Mouse (Mus musculus) retina, postnatal 7 days (tissue): Measurements from ENCODE around the gene Mrpl55.

ENCODE experiments used
- DNase-seq: peaks from one replicate; pipeline ENCODE4 v3.0.0-alpha.2; 2012; ENCODE audit warnings: low read depth, low spot score

Mrpl55 gene

DNA sequence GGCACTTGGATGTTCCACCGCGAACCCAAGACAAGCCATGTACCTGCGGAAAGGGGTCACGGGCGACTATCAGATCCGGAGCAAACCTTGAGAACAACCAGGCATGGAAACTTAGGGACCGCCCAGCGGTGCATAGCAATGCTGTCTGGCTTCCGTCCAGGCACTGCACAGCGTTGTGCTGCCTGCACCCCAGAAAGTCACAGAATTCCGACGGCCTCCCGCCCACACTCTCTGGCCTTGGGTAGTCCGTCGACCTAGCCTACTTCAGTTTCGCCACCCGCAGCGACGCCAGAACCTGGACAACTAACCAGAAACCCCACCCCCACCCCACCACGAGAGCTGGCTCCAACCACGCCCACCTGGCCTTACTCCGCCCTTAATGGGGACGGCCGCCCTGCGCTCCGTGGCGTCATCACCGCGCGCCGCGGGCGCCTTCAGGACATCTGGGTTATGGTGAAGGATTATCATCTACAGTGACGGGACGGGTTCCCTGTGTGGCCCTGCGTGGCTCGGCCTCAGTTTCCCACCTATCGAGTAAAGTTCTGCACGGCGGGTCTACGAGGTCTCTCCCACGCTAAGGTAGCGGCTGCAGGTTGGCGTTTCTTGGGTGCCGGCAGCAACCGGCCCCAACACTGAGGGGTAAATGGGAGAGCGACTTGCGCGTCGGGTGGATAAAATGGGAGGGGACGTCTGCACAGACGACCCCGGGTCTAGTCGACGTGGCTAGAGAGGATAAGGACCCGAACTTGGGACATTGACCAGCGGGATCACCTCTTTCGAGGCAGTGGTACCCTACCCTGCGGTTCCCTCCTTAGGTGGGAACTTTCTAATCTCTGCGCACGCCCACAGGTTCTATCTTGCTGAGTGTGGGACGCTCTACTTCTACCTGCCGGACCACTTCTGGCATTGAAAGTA lies at the start of gene Mrpl55:
Gene Mrpl55 (plus strand): TSS at position 406 of the 915 bp plus-strand sequence.
- peak; percentile 90 for DNase-seq

DNA sequence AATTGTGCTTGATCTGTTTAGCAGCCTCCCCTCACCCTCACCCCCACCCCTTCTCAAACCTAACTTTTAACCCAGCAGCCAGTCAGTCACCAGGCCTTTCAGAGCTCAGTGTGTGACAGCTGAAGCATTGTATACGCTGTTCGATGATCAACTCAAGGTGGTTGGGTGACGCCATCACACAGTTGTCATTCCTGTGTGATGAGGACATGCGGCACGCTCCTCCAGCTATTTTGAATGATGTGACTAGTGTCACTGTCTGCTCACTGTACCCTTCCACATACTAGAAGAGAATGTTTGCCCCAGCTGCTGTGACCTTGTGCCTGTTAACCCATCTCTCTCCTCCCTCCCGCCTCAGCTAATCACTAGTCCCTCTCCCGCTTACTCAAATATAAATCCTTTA lies 48.1 kb upstream of the Mrpl55 start:
- DNase-seq: no peak

- no peak for DNase-seq
Measured at GRCm38 (mm10) chr11:59155900-59156299, 46.4 kb upstream of the Mrpl55 start.

DNA sequence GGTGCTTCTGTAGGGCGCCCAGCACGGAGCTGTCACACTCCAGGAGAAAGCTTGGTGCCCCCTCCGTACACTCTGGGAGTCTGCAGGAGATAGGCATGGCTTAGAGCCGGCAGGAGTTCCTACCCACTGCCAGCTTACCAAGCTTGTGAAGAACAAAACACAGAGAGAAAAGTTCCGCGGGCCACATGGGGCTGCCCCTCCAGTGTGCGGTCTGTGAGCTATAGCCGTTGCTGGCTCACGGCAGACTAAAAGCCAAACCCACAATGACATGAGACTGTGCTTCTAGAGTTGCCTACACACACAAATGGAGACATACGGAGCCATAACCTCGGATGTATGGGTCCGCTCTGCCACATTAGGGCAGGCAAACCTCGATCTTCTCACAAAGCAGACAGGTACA lies 43.2 kb upstream of the Mrpl55 start:
- DNase-seq: no peak

DNA sequence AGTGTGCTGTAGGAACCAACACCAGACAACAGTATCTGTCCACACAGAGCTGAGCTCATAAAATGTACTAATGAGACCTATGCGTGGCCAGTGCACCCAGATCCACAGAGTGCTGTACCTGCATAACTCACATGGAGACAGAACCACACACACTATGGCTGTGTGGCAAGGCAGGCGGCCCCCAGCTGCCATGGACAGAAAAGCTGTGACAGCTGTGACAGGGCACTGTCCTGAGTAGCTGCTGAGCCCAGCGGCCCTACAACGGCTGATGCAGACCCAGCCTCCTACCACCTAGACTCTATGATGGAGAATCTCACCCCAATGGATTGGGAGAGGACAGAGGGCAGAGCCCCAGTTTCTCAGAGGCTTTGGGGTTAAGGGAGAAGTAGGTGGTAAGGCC lies 42.7 kb upstream of the Mrpl55 start:
- DNase-seq: no peak

- no peak for DNase-seq
Measured at GRCm38 (mm10) chr11:59161398-59161797, 40.9 kb upstream of the Mrpl55 start.

DNA sequence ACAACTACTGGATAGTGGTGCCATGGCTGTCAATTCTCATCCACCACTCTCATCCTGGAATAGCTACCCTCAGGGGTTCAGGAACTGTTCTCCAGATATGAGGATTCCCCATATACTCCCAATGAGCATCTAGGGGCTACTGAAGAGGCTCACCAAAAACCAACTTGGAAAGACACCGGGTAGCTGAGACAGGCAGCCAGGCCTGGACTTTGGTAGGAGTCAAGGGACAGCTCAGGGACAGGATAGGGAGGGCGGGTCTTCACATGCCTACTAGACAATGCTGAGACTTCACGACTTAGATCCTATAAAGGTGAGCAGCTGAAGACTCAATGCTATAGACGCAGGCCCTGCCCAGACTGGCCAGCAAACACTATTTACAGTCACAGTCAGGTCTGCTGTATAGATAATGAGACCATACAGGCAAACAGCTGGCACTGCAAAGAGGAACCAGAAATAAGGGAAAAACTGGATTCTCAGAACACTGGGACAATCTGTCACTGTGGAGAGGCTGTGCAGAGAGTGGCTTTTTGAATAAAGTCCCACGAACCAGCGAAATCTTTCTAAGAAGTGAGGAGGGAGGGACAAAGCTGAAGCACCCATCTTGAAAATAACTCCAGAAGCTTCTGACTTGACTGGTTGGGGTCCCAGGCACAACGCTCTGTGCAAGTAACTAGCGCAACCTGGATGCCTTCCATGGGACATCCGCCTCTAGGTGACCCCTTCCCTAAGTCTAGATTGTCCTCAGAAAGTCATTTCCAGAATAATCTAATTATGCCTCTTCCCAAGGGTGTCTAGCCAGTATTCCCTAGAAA lies 39.6 kb upstream of the Mrpl55 start:
- no peak for DNase-seq

DNA sequence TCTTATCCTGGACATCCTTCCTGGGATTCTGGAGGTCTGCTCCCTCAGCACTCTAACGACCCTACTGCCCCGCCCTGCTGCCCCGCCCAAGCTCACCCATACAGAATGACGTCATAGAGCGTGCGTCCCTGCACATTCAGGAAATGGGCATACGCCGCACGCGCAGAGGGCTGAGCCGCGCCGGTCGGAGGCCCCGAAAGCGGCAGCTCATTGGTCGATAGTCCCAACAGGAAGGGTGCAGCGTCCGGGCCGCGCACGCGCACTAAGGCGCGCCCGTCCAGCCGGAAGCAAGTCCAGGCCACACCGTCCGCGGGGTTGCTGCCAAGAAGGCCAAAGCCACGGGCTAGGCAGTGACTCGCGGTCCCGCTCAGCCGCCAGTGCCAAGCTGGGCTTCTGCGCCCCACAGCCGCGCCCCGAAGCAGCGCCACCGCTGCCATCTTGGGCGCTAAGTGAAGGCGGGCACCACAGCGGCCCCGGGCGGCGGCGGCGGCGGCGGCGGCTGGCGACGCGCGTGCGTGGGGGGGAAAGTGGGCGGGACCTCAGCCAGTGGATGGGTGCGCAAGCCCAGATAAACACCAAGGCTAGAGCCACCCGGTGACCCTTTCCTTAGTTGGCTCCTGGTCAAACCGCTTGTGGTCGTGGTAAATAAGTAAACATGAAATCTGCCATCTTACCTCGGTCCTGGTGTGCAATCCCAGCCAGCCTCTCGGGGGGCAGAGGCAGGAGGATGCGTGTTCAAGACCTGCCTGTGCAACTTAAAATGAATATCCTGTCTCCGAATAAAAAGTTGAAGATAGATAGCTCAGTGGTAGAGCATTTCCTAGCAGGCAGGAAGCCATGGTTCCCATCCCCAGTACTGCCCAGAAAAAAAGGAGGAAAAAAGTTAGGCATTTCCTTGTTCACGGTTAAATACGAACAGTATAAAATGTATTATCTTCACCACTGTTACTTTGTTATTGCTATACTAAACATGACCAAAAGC lies 38.7 kb upstream of the Mrpl55 start, which contains the start of gene Iba57:
Gene Iba57 (minus strand): TSS at position 485 of the 982 bp plus-strand sequence.
- DNase-seq: peak; percentile 94

GRCm38 (mm10) chr11:59164384-59164783 lies 37.9 kb upstream of the Mrpl55 start:
- DNase-seq: no peak

- DNase-seq: no peak
Measured at GRCm38 (mm10) chr11:59165616-59166241, 36.6 kb upstream of the Mrpl55 start.

- DNase-seq: no peak
Measured at GRCm38 (mm10) chr11:59169807-59170206, 32.5 kb upstream of the Mrpl55 start.

DNA sequence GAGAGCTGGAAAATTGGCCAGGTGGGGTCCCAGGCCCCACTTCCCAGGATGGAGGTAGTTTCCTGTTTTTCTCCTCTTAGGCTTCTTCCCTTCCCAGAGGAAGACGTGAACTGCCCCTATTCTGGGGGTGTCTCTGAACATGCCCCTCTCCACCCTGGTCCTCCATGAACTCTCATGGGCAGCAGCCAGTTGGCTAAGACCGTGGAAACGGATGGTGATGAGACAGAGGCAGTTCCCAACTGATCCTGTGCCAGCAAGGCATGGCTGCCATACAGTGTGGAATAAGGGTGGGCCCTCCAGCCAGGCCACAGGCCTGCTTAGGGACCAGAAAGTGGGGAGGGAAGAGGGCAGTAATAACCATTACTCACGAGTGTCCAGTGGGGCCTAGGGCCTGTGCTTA lies 31.7 kb upstream of the Mrpl55 start:
- DNase-seq: no peak

DNA sequence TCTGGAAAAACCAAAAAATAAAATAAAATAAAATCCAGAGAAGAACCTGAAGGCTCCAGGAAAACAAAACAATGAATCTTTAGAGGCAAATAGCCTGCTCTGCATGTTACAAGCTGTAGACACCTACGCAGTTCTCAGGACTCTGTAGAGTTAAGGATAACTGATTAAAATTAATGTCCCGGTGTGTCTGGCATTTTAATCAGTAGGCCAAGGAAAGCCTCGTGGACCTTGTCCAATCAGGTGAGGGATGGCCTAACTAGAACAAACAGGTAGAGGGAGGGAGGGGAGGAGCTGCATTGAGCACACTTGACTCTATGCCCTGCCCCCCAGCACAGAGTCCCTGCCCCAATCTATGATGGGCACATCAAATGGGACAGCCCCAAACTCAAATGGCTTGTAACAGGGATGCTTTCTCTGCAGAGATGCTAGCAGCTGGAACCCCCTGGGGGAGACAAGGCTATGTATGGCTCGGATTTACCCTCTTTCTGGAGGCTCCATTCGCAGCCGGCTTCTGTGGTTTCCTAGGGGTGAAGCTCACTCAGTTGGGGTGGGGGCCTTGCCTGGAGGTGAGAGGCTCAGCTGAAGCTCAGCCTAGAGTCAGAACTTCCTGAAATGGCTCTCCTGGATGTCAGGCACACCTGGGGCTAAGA lies 28.0 kb upstream of the Mrpl55 start:
- no peak for DNase-seq

DNA sequence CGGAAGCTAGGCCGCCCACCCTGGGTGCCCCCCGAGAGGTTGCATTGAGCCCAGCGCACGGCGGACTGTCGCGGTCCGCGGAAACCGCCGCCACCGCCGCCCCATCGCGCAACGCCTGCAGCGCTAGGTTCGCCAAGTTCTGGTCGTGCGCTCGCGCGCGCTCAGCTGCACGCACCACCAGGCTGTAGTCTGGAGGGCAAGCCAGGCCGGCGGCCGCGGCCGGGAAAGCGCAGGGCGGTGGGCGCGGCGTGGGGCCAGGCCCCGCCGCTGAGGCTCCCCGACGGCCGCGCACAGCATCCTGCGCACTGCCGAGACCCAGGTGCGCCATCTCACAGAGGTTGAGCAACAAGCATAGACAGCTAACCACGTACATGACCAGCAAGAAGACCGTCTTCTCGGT lies 25.8 kb upstream of the Mrpl55 start:
- no peak for DNase-seq

- DNase-seq: no peak
Measured at GRCm38 (mm10) chr11:59176921-59177320, 25.4 kb upstream of the Mrpl55 start.

GRCm38 (mm10) chr11:59182864-59183331 lies 19.4 kb upstream of the Mrpl55 start, which contains the start of gene Gjc2:
Gene Gjc2 (minus strand): TSS chr11:59183213.
- no peak for DNase-seq

GRCm38 (mm10) chr11:59183821-59184220 lies 18.5 kb upstream of the Mrpl55 start:
- DNase-seq: no peak

GRCm38 (mm10) chr11:59185490-59185889 lies 16.8 kb upstream of the Mrpl55 start:
- no peak for DNase-seq

DNA sequence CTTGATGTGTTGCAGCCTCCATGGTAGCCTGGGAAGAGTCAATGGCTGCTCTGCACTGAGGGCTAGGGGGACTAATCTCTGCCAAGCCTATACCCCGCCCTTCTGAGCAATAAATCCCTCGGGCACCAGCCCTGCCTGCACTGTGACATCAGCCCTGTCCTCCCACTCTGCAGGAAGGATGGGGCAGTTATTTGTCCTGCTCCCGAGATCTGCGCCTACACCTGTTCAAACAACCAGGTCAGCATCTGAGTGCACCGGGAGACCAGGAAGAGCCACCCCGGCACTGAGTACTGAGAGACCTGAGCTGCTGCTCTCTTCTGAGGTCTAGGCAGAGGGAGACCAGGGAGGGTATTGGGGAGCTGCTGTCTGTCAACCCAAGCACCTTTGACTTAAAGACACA lies 14.6 kb upstream of the Mrpl55 start:
- DNase-seq: no peak
